Mouse (Mus musculus) embryonic facial prominence, embryonic 11.5 days (tissue): Measurements from ENCODE around the gene Sema4c. TPM values are rescaled to one million over a fixed set of nuclear protein-coding genes. Genes with fewer than 3 reads are reported as not detected.

ENCODE experiments used
- ATAC-seq: fragments of 200-750 bp; cut with Nextera tagmentation; replicated peaks from 2 replicates; pipeline ENCODE4 v1.8.0; 2017; ENCODE audit warnings: low read depth; ENCODE audit not compliant: insufficient number of reproducible peaks, low FRiP score, low TSS enrichment
- DNase-seq: peaks from one replicate; pipeline ENCODE4 v3.0.0-alpha.2; 2015; ENCODE audit warnings: low spot score
- H3K27ac ChIP-seq: fragments of 300-500 bp; sonication (generic); replicated peaks from 2 replicates; pipeline ENCODE4 v1.5.1; 2014; ENCODE audit warnings: mild to moderate bottlenecking, low read depth, low read length, control low read depth
- H3K27me3 ChIP-seq: fragments of 300-500 bp; sonication (generic); 2 replicates; pipeline ENCODE4 v1.6.1; 2014; ENCODE audit warnings: mild to moderate bottlenecking, low read length, moderate library complexity, mixed read lengths; ENCODE audit not compliant: control insufficient read depth, insufficient read depth
- H3K36me3 ChIP-seq: fragments of 300-500 bp; sonication (generic); replicated peaks from 2 replicates; pipeline ENCODE4 v1.6.1; 2014; ENCODE audit warnings: low read depth, mild to moderate bottlenecking, low read length, moderate library complexity, mixed read lengths; ENCODE audit not compliant: control insufficient read depth, insufficient read depth
- H3K4me1 ChIP-seq: fragments of 300-500 bp; sonication (generic); 2 replicates; pipeline ENCODE4 v1.6.1; 2014; ENCODE audit warnings: low read length, mixed read lengths; ENCODE audit not compliant: control insufficient read depth, insufficient read depth
- H3K4me2 ChIP-seq: fragments of 300-500 bp; sonication (generic); 2 replicates; pipeline ENCODE4 v1.6.1; 2014; ENCODE audit warnings: low read depth, mild to moderate bottlenecking, control low read depth, low read length, moderate library complexity
- H3K4me3 ChIP-seq: fragments of 300-500 bp; sonication (generic); 2 replicates; pipeline ENCODE4 v1.5.1; 2014; ENCODE audit warnings: low read depth, low read length, control low read depth
- H3K9ac ChIP-seq: fragments of 300-500 bp; sonication (generic); replicated peaks from 2 replicates; pipeline ENCODE4 v1.6.1; 2014; ENCODE audit warnings: mild to moderate bottlenecking, control low read depth, low read length
- H3K9me3 ChIP-seq: fragments of 300-500 bp; sonication (generic); replicated peaks from 2 replicates; pipeline ENCODE4 v1.6.1; 2016; ENCODE audit warnings: mild to moderate bottlenecking, low read length, inconsistent platforms, mixed read lengths; ENCODE audit not compliant: control insufficient read depth
- WGBS: fragments of 180-500 bp; shearing (Covaris S2); extraction: QIAGEN DNeasy Blood & Tissue Kit; methylation state at CpG from one replicate; pipeline ENCODE4 v1.1.7; 2014; 5-methylcytosine and 5-hydroxymethylcytosine counted together
- polyA plus RNA-seq: library from polyadenylated mRNA; unstranded; fragments of >200 nt; fragmentation: Nextera tagmentation; extraction: Ambion mirVana; gene quantifications from 2 replicates; pipeline ENCODE4 v1.2.1, GENCODE M21; 2014

Sema4c gene
- polyA plus RNA-seq, 1 experiment from 2014 or later = 3.7 TPM

DNA sequence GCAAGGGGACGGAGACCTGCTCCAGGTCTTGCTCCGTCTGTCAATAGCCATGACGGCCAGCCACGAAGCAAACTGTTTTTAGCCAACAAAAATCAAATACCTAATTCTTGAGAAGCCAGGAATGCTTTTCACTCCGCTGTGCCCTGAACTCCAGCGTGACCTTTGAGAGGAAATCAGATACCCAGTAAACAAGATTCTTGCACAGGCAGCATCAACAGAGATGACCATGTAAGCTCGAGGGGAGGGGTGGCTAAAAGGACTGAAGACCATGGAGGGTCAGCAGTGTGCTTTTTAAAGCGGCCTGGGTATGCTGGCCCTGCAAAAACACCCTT is 21.8 kb downstream of the Sema4c start:
- no peak for ATAC-seq
- no peaks in the 10 kb centered on the region; the same call in 1 of the 2 replicates for H3K36me3 ChIP-seq
- 60% methylated on average over 8 of the region's 8 CpGs for WGBS
- H3K4me3 ChIP-seq = no peak overlapping the region
- H3K27ac ChIP-seq = no peak overlapping the region
- H3K9ac ChIP-seq = no peak overlapping the region
- no peaks in the 10 kb centered on the region for H3K9me3 ChIP-seq
- H3K4me1 ChIP-seq = no peaks in the 10 kb centered on the region
- no peak overlapping the region for H3K4me2 ChIP-seq
- no peaks in the 10 kb centered on the region for H3K27me3 ChIP-seq
- no peak for DNase-seq

DNA sequence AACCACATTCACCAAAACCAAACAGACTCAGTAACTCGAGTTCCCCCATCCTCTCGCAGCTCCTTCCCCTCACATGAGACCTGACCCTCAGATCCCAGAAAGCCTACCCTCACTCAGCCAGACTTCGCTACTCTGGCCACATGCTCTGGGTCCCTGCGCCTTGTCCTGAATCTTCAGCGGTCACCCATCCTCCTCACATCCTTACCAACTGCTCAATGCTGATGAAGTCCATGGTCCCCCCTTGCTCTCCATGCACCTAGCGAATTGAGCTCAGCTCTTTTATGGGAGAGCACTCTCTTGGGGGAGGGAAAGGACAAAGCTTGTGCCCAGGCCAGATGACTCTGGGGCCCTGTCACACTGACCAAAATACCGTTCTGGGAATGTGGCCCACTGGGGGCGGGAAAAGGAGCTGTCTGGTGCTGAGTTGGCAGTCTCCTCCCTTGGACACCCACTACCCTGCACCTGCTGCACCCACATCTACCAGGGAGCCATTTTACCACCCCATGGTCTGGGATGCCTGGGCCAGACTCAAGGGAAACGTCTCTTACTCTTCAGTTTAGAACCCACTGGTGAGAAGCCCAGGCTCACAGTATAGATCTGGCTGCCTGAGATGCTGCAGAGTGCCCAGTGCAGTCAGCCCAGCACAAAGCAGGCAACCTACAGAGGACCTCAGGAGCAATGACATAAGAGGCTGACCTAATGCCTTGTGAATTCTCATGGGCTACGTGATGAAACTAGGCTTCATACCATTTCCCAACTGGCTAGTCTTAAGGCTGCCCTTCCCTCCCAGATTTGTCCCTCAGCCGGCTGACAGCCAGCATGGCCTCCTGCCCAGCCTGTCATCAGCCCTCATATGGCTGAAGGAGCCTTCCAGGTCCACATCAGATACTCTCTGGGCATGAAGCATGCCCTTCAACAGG is 22.4 kb downstream of the Sema4c start:
- 84% methylated on average over 11 of the region's 11 CpGs for WGBS

DNA sequence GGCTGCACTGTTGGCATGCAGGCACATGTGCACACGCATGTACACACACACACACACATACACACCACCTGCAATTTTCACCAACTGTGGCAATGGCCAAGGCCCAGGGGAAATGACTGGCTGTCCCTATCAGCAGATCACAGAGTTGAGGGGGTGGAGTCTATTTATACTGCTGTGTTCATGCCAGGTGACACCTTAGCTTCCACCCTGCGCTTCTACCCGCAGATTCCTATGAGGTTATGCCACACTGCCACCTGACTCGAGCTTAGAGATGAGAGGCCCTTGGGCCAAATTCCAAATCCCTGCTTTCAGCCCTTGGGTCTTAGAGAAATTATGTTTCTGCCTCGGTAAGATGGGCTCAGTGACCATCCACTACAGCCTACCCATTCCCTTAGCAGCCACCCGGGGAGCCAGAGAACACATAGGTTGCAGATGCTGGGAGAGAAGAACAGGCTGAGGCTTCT is 23.5 kb downstream of the Sema4c start:
- Histone ChIP-seq H3K27ac (no peak overlapping the region), H3K36me3 (no peaks in the 10 kb centered on the region; the same call in 1 of the 2 replicates), H3K4me1 (no peaks in the 10 kb centered on the region), H3K9ac (no peak overlapping the region), H3K4me2 (no peak overlapping the region), H3K4me3 (no peak overlapping the region), H3K9me3 (no peaks in the 10 kb centered on the region), H3K27me3 (no peaks in the 10 kb centered on the region)
- ATAC-seq (no peak), DNase-seq (no peak)
- 82% methylated on average over 6 of the region's 6 CpGs for WGBS

More for the DNA sequence above, 22.4 kb downstream of the Sema4c start:
- ATAC-seq = no peak
- Histone ChIP-seq H3K4me3 (no peak overlapping the region), H3K36me3 (no peaks in the 10 kb centered on the region; the same call in 1 of the 2 replicates), H3K27ac (no peak overlapping the region), H3K4me1 (no peaks in the 10 kb centered on the region), H3K4me2 (no peak overlapping the region), H3K27me3 (no peaks in the 10 kb centered on the region), H3K9me3 (no peaks in the 10 kb centered on the region), H3K9ac (no peak overlapping the region)
- DNase-seq = no peak

GRCm38 (mm10) chr1:36533546-36533945 is 24.6 kb downstream of the Sema4c start:
- H3K36me3 ChIP-seq = no peaks in the 10 kb centered on the region; the same call in 1 of the 2 replicates
- H3K9ac ChIP-seq = no peak overlapping the region
- H3K4me2 ChIP-seq = no peak overlapping the region
- ATAC-seq (no peak), DNase-seq (no peak)
- H3K4me3 ChIP-seq = no peak overlapping the region
- H3K4me1 ChIP-seq = no peaks in the 10 kb centered on the region
- H3K27ac ChIP-seq = no peak overlapping the region
- WGBS = 77% methylated on average over 6 of the region's 6 CpGs
- H3K27me3 ChIP-seq = no peaks in the 10 kb centered on the region
- H3K9me3 ChIP-seq = no peaks in the 10 kb centered on the region

- WGBS = 85% methylated on average over 12 of the region's 12 CpGs
- Histone ChIP-seq H3K4me1 (no peaks in the 10 kb centered on the region), H3K9ac (no peak overlapping the region), H3K4me2 (no peak overlapping the region), H3K27ac (no peak overlapping the region), H3K36me3 (no peaks in the 10 kb centered on the region), H3K27me3 (no peaks in the 10 kb centered on the region), H3K9me3 (no peaks in the 10 kb centered on the region), H3K4me3 (no peak overlapping the region)
- ATAC-seq = no peak
- no peak for DNase-seq
Observed at GRCm38 (mm10) chr1:36531461-36531860, 26.7 kb downstream of the Sema4c start.

DNA sequence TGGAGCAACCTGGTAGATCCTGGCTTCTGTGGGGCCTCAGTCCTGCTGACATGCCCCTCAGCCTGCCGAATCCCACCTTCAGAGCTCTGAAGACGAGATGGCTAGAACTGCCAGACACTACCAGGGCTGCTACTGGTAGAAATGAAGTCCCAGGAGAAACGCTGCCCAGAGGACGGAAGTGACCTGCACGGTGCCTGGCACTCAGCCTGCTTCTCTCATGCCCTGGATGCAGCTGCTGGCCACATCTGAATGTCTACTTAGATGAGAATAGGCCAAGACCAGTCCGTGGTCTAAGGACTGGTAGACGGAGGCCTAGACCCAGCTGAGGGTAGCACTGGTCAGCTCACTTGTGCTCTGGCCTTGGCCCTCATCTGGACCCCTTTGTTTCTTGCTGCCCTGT is 27.2 kb downstream of the Sema4c start:
- Histone ChIP-seq H3K9ac (no peak overlapping the region), H3K27me3 (no peaks in the 10 kb centered on the region), H3K36me3 (no peaks in the 10 kb centered on the region), H3K9me3 (no peaks in the 10 kb centered on the region), H3K4me1 (no peaks in the 10 kb centered on the region), H3K4me2 (no peak overlapping the region), H3K4me3 (no peak overlapping the region), H3K27ac (no peak overlapping the region)
- 86% methylated on average over 7 of the region's 7 CpGs for WGBS
- ATAC-seq (no peak), DNase-seq (no peak)

GRCm38 (mm10) chr1:36530485-36530884 is 27.7 kb downstream of the Sema4c start:
- no peak for ATAC-seq
- Histone ChIP-seq H3K27me3 (no peaks in the 10 kb centered on the region), H3K36me3 (no peaks in the 10 kb centered on the region; the same call in 1 of the 2 replicates), H3K9ac (no peak overlapping the region), H3K9me3 (no peaks in the 10 kb centered on the region), H3K4me2 (no peak overlapping the region), H3K4me3 (no peak overlapping the region), H3K4me1 (no peaks in the 10 kb centered on the region), H3K27ac (no peak overlapping the region)
- 79% methylated on average over 8 of the region's 8 CpGs for WGBS
- DNase-seq = no peak

GRCm38 (mm10) chr1:36529875-36530274 is 28.3 kb downstream of the Sema4c start:
- ATAC-seq (no peak), DNase-seq (no peak)
- 93% methylated on average over 4 of the region's 4 CpGs for WGBS
- H3K27me3 ChIP-seq = no peaks in the 10 kb centered on the region
- no peak overlapping the region for H3K4me3 ChIP-seq
- H3K4me1 ChIP-seq = no peaks in the 10 kb centered on the region
- H3K36me3 ChIP-seq = no peaks in the 10 kb centered on the region; the same call in 1 of the 2 replicates
- H3K9me3 ChIP-seq = no peaks in the 10 kb centered on the region
- no peak overlapping the region for H3K27ac ChIP-seq
- H3K4me2 ChIP-seq = no peak overlapping the region
- no peak overlapping the region for H3K9ac ChIP-seq
